Mouse (Mus musculus) cortical plate, adult 2 months (tissue): Measurements from ENCODE around the gene Polr2g. TPM values are rescaled to one million over a fixed set of nuclear protein-coding genes. Genes with fewer than 3 reads are reported as not detected.
"Not testable (repeated sequence)": the region's sequence is repeated elsewhere in the genome, so short reads cannot be mapped to it uniquely, and the experiment has no call there.

Source experiments
- H3K27ac ChIP-seq: fragments of 200-500 bp; 2 replicates; pipeline ENCODE4 v1.5.1; 2012; ENCODE audit warnings: low read length, control low read depth, inconsistent platforms; ENCODE audit not compliant: insufficient read depth
- H3K4me1 ChIP-seq: fragments of 200-500 bp; 2 replicates; pipeline ENCODE4 v1.6.1; 2011; ENCODE audit warnings: low read length; ENCODE audit not compliant: control insufficient read depth, insufficient read depth
- H3K4me3 ChIP-seq: fragments of 200-500 bp; 2 replicates; pipeline ENCODE4 v1.5.1; 2011; ENCODE audit warnings: mild to moderate bottlenecking, low read length, control low read depth; ENCODE audit not compliant: insufficient read depth
- CTCF ChIP-seq: fragments of 200-500 bp; IDR thresholded peaks from 2 replicates; pipeline ENCODE4 v1.5.1; 2011; ENCODE audit warnings: mild to moderate bottlenecking, control low read depth, low read length; ENCODE audit not compliant: insufficient read depth; ENCODE audit errors: extremely low read depth
- POLR2A ChIP-seq: fragments of 200-500 bp; IDR thresholded peaks from 2 replicates; pipeline ENCODE4 v1.6.1; 2011; ENCODE audit warnings: mild to moderate bottlenecking, low read length, control low read depth; ENCODE audit not compliant: insufficient read depth; ENCODE audit errors: extremely low read depth
- polyA plus RNA-seq: library from polyadenylated mRNA; depleted of rRNA; stranded (reverse); fragments of >200 nt; gene quantifications from 2 replicates; pipeline ENCODE4 v1.2.3, GENCODE M21; 2012

The Polr2g gene
- polyA plus RNA-seq, 1 experiment = 184 TPM

GRCm38 (mm10) chr19:8837251-8837791, 38.9 kb upstream of the Polr2g start, which contains the start of gene Bscl2:
Gene Bscl2 (plus strand): TSS chr19:8837467.
- H3K4me1 ChIP-seq = peaks cover 2% of the 10 kb centered on the region; the same call in 1 of the 2 replicates
- peak within 1 kb of the TSS; percentile 68 for H3K4me3 ChIP-seq
- TF ChIP-seq CTCF (no peak; the same call in 1 of the 2 replicates), POLR2A (peak; percentile 48)
- H3K27ac ChIP-seq = peak within 1 kb of the TSS; percentile 96

GRCm38 (mm10) chr19:8836327-8836726, 38.0 kb upstream of the Polr2g start:
- H3K27ac ChIP-seq, H3K4me3 ChIP-seq, H3K4me1 ChIP-seq: not testable (repeated sequence)

GRCm38 (mm10) chr19:8832971-8833370, 34.6 kb upstream of the Polr2g start:
- H3K4me1 ChIP-seq = peaks cover 2% of the 10 kb centered on the region; the same call in 1 of the 2 replicates
- H3K27ac ChIP-seq = no peak overlapping the region
- H3K4me3 ChIP-seq = no peak overlapping the region
- no peak for TF ChIP-seq POLR2A
- no peak for TF ChIP-seq CTCF

GRCm38 (mm10) chr19:8831262-8831661, 32.9 kb upstream of the Polr2g start:
- TF ChIP-seq POLR2A (no peak), CTCF (no peak)
- Histone ChIP-seq H3K4me3 (no peak overlapping the region), H3K4me1 (no peaks in the 10 kb centered on the region), H3K27ac (no peak overlapping the region)

- no peaks in the 10 kb centered on the region for H3K4me1 ChIP-seq
- H3K27ac ChIP-seq = no peak overlapping the region
- TF ChIP-seq CTCF (no peak), POLR2A (no peak)
Measured at GRCm38 (mm10) chr19:8830664-8831063, 32.3 kb upstream of the Polr2g start.

GRCm38 (mm10) chr19:8829660-8830059, 31.3 kb upstream of the Polr2g start, which contains the start of gene AC129217.1:
Gene AC129217.1 (plus strand): TSS chr19:8829773.
- Histone ChIP-seq H3K4me1 (no peaks in the 10 kb centered on the region), H3K4me3 (no peak within 1 kb of the TSS), H3K27ac (peak within 1 kb of the TSS; percentile 35; the same call in 1 of the 2 replicates)
- TF ChIP-seq POLR2A (no peak), CTCF (no peak)

More at GRCm38 (mm10) chr19:8830664-8831063, 32.3 kb upstream of the Polr2g start:
- H3K4me3 ChIP-seq = no peak overlapping the region

GRCm38 (mm10) chr19:8822696-8823095, 24.3 kb upstream of the Polr2g start:
- H3K4me1 ChIP-seq = peaks cover 2% of the 10 kb centered on the region; the same call in 1 of the 2 replicates
- no peak overlapping the region for H3K27ac ChIP-seq
- H3K4me3 ChIP-seq = no peak overlapping the region; the same call in 1 of the 2 replicates
- no peak for TF ChIP-seq CTCF
- no peak for TF ChIP-seq POLR2A

GRCm38 (mm10) chr19:8821146-8821545, 22.8 kb upstream of the Polr2g start:
- H3K27ac ChIP-seq = no peak overlapping the region
- H3K4me1 ChIP-seq = peaks cover 3% of the 10 kb centered on the region; the same call in 1 of the 2 replicates
- TF ChIP-seq CTCF = no peak
- H3K4me3 ChIP-seq = peak overlapping the region; percentile 68

- TF ChIP-seq POLR2A (no peak), CTCF (no peak)
- Histone ChIP-seq H3K4me3 (peak overlapping the region; percentile 68), H3K4me1 (peaks cover 3% of the 10 kb centered on the region; the same call in 1 of the 2 replicates), H3K27ac (peak overlapping the region; percentile 89)
Measured at GRCm38 (mm10) chr19:8820424-8820956, 22.1 kb upstream of the Polr2g start.

GRCm38 (mm10) chr19:8819596-8820423, 21.4 kb upstream of the Polr2g start, which contains the start of gene Hnrnpul2:
Gene Hnrnpul2 (plus strand): TSS chr19:8820010.
- Histone ChIP-seq H3K4me3 (peak within 1 kb of the TSS; percentile 68), H3K4me1 (peaks cover 3% of the 10 kb centered on the region; the same call in 1 of the 2 replicates), H3K27ac (peak within 1 kb of the TSS; percentile 97)
- no peak for TF ChIP-seq CTCF
- TF ChIP-seq POLR2A = peak; percentile 94
